Mouse (Mus musculus) C2C12 (cell line): ENCODE measurements around the gene Irf5.

ENCODE experiments used
- CEBPB ChIP-seq: IDR thresholded peaks from one replicate; pipeline ENCODE4 v1.6.1; 2011; ENCODE audit warnings: low read depth, mild to moderate bottlenecking, control low read depth, moderate library complexity
- CTCF ChIP-seq: IDR thresholded peaks from one replicate; pipeline ENCODE4 v1.5.1; 2011; ENCODE audit not compliant: control insufficient read depth, insufficient read depth, insufficient read length
- FOSL1 ChIP-seq: IDR thresholded peaks from one replicate; pipeline ENCODE4 v1.8.0; 2011; ENCODE audit warnings: mild to moderate bottlenecking, low read length; ENCODE audit not compliant: poor library complexity, insufficient read depth, severe bottlenecking

DNA sequence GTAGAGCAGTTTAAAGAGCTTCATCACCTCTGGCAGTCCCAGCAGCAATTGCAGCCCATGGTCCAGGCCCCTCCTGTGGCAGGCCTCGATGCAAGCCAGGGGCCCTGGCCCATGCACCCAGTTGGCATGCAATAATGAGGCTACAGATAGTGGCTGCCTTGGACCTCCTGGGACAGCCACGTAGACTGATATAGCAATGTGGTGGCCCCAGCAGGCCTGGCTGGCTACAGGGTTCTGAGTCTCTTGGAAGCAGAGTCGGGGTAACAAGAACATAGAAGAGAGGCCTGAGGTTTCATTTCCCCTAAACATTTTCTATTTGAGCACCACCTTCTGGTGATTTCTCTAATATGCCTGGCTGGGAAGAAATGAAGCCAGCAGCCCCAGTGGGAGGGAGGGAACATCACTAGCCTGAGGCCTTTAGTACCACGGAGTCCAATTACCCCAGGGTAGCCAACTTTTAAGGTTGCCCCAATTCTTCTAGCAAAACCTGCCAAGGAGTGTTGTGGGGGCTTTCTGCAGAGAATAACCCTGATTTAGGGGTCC is 10.3 kb downstream of the Irf5 start:
- TF ChIP-seq CTCF (no peak), FOSL1 (no peak), CEBPB (no peak)
